Mouse (Mus musculus) cerebral cortex, adult 2 months (tissue): ENCODE measurements around the gene Gm10197.

Source experiments
- WGBS: fragments of 180-500 bp; shearing (Covaris S2); methylation state at CpG from one replicate; pipeline ENCODE4 v1.1.7; 2018; 5-methylcytosine and 5-hydroxymethylcytosine counted together

The Gm10197 gene

DNA sequence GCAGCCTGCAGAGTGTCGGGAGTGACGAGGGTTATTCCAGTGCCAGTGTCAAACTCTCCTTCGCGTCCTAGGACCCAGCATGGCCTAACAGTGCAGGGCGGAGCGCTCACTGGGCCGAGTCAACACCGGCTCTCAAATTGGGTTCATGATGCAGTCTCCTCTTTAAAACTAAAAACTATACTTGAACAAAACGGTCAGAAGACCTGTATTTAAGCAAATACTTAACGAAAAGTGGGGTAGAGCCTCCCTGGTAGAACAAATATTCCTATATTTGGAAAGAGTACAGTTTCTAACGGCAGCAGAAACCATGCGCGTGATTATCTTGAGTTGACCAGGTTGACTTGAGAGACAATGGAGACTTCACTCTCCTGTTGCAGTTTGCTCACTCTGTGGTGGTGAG lies at the start of gene Gm10197:
TSS of gene Gm10197 (minus strand) at position 101 of the 400 bp plus-strand sequence.
- WGBS = 92% methylated on average over 13 of the region's 13 CpGs

DNA sequence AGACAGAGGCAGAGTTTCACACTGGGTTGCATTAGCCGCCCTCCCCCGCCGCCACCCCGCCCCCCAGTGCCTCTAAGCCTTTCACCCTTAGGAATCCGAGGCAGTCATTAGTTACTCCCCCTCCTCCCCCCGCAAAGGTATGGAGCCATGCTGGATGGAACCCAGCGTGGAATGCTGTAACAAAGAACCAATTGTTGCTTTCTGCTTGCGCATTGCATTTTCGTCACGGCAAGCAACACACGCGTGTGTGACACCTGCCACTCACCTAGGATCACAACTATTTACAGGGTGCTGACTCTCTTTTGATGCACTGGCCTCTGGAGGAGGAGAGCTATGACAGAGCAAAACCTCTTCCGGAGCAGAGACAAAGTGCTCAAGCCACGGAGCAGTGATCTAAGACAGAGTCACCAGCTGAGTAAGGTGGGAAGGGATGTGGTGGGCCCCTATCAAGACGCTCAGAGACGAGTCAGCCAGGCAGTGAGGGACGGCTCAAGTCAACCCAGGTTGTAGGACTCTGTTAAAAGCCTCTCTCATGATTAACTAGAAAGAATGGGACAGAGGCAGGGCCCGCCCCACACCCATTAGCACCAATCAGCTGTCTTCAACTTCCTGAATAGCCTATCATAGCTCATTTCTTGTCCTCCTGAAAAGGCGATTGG lies 49.5 kb upstream of the Gm10197 start:
- whole genome bisulfite sequencing = 4% methylated on average over 19 of the region's 19 CpGs

DNA sequence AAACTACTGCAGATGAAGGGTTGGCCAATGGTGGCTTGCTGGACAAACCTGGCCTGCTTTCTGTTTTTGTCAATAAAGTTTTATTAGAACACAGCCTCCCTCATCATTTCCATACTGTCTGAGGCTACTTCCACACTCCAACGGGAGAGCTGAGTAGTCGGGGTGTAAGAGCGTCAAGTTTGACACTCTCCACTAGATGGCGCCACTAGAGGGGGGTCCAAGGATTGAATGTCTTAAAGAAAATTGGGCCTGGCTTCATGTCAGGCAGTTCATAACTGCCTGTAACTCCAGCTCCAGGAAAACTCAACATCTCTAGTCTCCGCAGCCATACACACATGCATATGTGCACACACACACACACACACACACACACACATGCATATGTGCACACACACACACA lies 48.3 kb upstream of the Gm10197 start:
- 51% methylated on average over 5 of the region's 5 CpGs for WGBS

DNA sequence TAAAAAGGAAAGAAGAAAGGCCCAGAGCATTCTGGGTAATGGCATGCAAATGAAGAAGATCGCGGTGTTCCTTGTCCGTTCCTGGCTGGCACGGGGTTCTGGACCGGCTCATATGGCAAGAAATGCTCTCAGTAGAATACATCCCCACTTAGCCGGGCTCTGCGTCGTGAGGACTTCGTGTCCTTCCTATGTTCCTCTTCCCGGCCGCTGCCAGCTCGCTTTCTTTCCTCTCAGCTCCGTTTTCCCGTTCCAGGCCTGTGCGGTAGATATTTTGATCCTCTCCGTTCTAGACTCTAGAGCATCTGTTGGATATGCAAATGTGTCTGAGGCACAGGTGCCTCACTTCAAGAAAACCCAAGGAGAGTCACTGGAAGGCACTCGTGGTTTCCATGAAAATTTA lies 43.6 kb upstream of the Gm10197 start:
- WGBS = 51% methylated on average over 17 of the region's 17 CpGs

DNA sequence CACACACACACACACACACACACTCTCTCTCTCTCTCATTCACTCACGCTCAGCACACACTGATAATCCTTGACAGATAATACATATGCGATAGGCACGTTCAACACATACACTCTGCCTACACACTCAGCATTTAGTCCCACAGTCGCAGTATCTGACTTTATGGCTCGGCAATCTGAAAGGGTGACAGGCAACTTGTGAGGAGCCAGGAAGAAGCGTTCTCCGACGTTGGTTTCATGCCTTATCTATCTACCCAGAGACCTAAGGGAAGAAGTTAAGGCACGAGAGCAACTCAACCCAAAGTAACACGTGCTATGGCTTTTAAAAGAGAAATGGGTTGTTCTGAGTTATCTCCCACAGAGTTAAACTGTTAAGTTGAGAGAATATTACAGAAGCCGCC lies 43.1 kb upstream of the Gm10197 start:
- WGBS = 64% methylated on average over 11 of the region's 11 CpGs

DNA sequence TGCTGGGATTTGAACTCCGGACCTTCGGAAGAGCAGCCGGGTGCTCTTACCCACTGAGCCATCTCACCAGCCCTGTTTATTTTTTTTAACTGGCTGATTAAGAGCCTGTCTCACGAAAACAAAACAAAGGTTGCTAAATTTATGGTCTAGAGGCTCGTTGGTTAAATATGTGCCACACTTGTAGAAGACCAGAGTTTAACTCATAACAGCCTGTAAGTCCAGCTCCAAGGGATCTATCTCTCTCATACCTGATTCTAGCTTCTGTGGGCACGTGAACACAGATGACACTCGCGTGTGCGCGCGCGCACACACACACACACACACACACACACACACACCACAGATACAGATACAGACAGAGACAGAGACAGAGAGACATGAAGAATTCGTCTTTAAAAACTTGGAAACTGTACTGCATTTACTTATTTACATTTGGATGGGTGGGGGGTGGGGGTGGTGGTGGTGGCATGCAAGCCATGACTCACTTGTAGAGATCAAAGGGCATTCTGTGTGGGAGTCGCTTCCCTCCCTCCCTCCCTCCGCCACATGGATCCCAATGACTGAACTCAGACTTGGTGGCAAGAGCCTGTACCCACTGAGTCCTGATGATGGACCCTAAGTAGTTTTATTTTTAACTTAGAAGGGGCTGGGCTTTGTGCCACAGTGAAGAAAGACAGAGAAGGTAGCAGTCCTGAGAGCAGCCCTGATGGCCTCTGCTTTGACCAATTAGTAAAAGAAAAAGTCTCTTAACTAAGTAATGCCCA lies 42.2 kb upstream of the Gm10197 start:
- 82% methylated on average over 15 of the region's 15 CpGs for WGBS

DNA sequence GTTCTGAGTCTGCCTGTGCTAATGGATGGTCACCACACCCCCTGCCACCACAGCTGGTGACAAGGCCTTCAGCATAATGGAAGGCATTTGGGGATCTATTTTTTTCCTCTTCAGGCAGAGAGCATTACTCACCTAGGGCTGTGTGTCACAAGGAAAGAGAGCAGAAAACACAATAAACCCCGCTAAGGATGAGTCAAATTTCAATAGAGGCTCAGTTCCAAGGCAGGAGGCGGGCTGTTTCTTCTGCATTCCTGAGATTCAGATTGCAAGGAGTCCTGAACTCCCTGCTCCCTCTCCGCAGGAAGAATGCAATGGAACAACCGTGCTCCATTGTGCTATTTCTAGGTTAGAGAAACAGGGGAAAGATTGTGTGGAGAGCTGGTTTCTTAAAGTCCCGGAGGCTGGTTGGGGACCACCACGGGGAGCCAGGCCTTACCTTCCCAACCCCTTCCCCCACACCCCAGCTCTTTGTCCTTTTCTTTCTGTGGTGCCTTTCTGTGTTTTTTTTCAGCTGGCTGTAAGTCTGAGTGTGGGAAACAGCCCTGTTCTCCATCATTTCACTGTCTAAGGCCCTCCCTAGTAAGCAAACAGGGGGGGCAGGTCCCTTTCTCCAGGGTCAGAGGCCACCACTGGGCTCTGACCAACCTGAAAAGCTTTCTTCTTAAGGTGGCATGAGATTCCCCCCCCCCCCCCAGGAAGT lies 40.7 kb upstream of the Gm10197 start:
- 34% methylated on average over 6 of the region's 6 CpGs for WGBS

DNA sequence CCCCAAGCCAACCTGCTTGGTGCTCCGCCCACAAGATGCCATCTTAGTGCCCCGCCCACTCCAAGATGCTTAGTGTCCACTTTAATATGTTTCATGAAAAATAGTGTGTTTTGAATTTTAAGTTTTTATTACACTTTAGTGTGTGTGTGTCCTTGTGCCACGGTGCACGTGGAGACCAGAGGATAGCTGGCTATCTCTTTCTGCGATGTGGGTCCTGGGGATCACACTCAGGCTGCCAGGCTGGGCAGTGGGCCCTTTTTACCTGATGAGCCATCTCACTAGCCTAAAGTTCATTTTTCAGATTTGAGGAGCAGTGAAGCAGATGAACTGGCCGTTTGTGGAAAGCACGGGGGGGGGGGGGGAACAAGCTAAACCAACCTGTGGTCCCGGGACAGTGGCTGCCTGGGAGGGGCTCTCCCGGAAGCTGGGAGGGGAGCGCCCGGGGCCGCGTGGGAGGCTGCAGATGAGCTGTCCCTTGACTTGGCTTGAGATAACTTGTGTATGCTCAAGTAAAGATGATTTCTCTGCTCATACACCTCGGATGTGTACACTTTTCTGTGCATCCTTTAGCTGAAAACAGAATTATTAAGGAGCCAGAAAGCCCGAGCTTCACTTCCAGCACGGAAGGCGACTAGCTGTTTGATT lies 38.2 kb upstream of the Gm10197 start:
- WGBS = 66% methylated on average over 17 of the region's 17 CpGs

DNA sequence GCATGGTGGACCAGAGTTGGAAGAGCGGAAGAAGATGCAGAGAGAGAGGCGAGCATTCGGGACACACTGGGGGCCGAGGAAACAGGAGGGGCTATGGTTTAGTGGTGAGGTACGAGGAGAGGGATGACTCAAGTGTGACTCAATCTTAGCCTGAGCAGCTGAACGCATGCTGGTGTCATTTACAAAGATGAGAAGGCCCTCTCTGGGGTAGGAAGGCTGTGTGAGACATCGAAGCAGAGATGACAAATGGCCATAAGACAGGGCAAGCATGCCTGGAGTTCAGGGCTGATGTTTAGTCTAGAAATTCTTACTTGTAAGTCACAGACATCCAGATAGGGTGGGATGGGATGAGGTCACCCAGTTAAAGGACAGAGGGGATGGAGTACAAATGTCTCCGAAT lies 36.8 kb upstream of the Gm10197 start:
- 90% methylated on average over 8 of the region's 8 CpGs for WGBS

DNA sequence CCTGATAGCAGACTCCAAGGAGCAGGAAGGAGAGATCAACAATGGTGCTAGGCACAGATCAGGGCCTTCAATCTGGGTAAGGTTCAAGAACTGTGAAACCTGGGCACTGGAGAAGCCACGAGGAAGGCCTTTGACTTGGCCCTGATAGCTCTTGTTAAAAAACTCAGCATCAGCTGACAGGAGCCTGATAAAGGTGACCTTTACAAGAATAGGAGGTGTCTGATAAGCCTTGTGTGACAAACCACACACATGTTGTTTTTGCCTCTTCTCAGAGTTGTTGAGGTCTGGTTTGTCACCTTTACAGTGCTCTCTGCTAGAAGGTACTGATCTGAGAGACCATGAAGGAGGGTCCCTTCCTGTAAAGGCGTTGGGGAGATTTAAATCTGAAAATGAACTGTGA lies 35.8 kb upstream of the Gm10197 start:
- 89% methylated on average over 2 of the region's 2 CpGs for WGBS

DNA sequence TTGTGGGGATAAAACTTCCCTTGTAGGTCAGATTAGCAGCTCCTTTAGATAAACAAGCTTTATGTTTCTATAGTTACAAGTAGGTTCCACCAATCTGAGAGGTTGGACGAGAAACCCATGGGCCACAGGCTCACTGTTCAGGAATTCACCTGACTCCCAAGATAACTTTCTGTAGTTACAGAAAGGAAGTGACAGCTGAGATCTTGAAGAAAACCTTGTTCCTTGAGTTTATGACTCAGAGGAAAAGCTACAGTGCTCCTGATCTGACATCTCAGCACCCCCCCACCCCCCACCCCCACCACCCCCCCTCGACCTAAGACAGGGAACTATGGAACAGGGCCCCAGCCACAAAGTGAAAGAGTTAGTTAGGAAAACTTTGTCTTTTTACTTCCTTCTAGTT lies 34.2 kb upstream of the Gm10197 start:
- 78% methylated on average over 2 of the region's 2 CpGs for WGBS

DNA sequence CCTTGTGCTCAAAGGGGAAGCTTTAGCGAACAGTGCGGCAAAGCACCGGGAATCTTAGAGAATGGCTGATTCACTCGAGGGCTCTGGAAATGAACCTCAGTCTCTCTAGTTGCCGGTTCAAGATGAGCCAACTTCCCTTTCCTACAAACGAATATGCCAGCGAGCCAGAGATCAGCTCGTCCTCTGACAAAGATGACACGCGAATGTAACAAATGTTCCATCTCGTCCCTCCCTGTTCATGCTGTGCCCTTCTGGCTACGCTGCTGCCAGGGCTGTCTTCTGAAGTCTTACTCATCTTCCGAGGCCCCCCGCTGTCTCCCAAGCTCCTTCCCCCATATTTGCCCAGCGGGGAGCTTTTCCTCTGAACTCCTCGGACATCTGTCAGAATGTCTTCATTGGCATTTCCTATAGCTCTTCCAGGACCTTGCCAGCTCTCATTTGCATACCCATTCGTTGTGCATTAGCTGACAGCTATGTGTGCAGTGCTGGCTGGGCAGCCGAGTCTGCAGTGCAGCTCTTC lies 33.3 kb upstream of the Gm10197 start:
- WGBS = 69% methylated on average over 18 of the region's 18 CpGs

DNA sequence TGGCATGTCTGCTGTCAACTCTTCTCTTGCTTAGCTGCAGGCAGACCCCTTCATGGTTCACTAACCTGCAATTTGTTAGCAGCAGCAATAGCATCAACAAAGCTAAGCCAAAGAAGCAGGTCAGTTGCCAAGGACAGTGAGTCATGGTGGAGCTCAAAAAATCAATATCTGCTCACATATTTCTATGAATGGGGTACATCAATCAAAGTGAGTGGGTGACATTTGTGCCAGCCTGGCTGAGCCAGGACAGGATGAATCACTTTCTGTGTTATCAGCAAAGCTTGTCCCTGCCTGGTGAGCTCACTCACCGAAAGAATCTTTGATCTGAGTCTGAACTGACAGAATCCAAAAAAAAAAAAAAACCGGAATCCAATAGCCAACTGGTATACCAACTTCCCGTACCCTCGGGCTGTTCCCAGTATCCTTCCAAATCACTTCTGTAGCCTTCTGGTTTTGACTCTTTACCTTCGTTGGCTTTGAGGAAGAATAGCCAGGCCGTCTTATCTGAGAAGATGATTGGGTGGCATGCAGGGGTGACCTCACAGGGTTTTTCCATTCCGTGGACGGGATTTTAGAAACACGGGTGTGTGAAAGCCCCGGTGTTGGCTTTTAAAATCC lies 32.8 kb upstream of the Gm10197 start:
- 88% methylated on average over 10 of the region's 10 CpGs for WGBS

DNA sequence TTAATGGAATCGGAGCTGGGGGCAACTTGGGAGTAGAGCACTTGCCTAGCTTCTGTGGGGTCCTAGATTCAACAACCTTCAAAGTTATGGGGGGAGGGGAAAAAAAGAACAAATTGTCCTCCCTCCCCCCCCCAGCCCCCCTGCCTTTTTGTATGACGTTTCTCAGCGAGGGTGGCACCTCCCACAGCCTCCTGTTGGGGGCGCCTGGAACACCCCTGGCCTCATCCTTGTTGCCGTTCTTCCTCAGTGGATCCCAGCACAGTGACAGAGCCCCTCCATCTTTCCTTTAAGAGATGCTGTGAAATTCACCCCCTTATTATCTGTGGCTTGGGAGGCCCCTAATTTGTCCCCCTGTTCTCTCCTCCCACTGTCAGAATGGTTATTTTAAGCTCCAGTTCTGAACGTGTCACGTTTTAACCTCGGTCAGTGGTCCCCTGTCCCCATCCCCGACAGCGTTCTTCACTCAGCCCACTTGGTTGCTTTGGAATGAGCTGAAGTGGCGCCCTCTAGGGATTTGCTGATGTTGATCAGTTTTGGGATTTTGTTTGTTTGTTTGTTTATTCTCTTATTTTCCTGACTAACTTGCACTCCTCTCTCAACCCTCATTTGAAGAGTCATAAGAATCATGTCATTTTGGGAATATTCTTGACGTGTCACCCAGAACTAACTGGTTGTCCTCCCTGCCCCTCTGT lies 31.3 kb upstream of the Gm10197 start:
- WGBS = 52% methylated on average over 12 of the region's 12 CpGs

DNA sequence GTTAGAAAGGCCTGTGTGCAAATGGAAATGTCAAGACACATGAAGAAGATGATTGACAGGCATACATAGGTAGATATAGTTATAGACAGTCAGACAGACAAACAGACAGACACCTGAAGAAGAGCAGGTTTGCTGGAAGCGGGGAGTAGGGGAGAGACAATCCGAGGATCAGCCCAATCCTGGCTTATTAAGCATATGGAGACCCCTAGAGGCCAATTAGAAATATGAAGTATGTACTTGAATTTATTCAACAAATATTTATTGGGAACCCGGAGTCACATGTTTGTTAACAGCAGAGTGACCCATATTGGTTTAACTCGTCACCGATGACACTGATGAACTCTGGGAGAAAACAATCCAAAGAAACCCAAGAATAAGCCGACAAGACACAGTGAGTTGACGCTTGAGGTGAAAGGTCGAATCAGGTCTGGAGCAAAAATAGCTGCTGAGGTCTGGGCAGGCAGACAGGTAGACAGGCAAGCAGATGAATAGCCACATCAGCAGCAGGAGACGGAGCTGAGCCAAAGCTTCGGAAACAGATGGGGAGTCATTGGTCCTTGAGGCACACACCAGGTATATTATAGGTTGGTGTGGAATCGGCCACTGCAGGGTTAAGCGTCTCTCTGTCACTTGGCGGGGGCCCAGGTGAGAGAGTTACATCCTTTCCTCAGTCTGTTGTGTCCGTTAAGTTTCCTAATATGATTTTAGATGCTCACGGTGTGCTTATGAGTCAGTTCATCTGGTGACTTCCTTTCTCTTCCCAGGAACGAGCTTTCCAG lies 29.0 kb upstream of the Gm10197 start:
- WGBS = 81% methylated on average over 16 of the region's 16 CpGs

DNA sequence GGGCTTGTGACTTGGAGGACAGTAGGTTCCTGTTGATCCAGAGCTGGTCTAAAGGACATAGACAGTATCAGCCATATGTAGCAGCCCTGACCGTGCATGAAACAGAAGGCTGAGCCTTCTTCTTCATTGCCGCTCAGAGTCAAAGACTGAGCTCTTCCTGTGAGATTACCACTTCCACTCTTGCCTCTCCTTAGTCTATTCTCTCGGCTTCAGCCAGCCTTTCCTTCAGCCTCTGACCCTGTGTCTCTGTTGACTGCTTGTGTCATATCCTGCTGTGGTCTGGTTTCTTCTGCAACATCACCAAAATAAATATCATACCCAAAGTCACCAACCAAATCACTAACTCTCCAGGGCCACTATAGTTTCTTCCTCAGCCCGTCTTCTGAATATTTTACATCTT lies 27.6 kb upstream of the Gm10197 start:
- WGBS = 83% methylated on average over 4 of the region's 4 CpGs

DNA sequence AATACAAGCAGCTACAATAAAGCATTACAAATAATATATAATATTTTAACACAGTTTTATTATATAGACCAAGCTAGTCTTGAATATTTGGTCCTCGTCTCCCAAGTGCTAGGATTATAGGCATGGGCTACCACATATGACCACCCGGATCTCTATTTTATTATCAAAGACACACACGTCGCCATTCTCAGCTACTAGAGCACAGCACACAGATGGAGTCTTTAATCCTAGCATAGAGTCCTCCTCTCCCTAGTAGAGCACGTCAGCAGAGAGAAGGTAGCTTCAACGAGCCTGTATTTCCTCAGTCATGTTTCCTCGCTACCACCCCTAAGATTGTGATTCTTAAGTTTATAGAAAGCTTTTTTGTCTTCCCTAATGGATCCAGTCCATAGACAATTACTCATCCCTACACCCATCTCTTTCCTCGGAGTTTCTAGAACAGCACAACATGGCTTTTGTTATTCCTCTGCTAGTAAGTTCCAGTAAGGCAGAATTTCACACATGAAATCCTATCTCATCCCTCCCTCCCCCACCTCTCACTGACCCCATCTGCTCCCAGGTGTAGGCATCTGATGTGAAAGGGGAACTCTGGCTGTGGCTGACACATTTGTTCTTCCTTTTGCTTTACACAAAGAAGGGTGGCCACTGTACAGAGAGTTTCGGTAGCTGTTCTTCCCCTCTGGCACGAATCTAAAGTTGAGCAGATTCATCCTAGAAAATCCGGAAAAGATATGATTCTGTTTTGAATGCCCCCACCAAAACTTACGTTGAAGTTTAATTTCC lies 26.1 kb upstream of the Gm10197 start:
- WGBS = 77% methylated on average over 12 of the region's 12 CpGs

DNA sequence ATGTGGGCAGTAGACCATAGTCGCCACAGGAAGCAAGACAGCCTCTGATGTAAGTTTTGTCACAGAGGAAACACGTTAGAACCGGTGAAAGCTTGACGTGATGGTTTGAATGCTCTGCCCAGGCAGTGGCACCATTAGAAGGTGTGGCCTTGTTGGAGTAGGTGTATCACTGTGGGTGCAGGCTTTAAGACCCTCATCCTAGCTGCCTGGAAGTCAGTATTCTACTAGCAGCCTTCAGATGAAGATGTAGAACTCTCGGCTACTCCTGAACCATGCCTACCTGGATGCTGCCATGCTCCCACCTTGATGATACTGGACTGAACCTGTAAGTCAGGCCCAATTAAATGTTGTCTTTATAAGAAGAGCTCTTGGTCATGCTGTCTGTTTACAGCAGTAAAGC lies 24.2 kb upstream of the Gm10197 start:
- 67% methylated on average over 5 of the region's 5 CpGs for WGBS

DNA sequence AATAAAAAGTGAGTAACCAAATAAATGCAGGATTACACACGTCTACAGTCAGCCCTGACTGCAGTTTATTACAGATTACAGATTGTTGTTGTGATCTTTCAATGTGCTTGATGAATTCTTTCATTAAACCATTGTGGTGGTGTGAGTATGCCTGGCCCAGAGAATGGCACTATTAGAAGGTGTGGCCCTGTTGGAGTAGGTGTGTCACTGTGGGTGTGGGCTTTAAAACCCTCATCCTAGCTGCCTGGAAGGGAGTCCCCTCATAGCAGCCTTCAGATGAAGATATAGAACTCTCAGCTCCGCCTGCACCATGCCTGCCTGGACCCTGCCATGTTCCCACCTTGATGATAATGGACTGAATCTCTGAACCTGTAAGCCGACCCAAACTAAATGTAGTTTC lies 23.4 kb upstream of the Gm10197 start:
- WGBS = 59% methylated on average over 3 of the region's 3 CpGs

DNA sequence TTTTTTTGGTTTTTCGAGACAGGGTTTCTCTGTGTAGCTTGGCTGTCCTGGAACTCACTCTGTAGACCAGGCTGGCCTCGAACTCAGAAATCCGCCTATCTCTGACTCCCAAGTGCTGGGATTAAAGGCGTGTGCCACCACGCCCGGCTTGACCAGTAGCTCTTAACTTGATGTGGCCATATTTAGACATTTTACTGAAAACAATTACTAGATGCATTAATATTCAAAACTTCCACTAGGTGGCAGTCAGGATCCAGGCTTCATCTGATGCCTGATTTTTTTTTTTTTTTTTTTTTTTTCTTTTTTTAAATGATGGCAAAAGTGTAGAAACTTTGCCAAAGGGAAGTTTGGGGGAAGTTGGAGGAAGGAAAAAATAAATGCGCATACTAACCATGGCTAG lies 23.0 kb upstream of the Gm10197 start:
- 5% methylated on average over 7 of the region's 7 CpGs for WGBS
